Mouse (Mus musculus): ENCODE measurements around the gene Gm14137.

Gm14137 gene

GRCm38 (mm10) chr2:119172862-119173576, 1.3 kb upstream of the Gm14137 start:
- DNase-seq (ENCODE audit: low spot score) = peak; percentile 55

GRCm38 (mm10) chr2:119174866-119175265, 557 bp downstream of the Gm14137 start:
- DNase-seq (ENCODE audit: low spot score) = no peak

- no peak for DNase-seq (ENCODE audit: low spot score)
Measured at GRCm38 (mm10) chr2:119175614-119176013, 1.3 kb downstream of the Gm14137 start.

DNA sequence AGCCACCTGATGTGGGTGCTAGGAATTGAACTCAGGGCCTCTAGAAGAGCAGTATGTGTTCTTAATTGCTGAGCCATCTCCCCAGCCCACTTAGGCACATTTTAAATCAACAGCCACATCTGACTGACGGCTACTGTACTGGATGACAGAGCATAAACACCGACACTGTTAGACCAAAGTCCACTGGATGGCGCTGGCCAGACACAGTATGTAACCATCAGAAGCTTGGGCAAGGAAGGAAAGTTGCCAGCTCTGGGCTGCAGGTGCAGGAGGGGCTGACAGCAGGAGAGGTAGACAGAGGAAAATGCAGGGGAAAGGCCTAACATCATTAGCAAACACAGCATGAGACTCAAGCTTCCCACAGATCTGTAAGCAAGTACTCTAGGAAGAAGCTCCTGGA, 2.5 kb downstream of the Gm14137 start:
- no peak for DNase-seq (ENCODE audit: low spot score)

DNA sequence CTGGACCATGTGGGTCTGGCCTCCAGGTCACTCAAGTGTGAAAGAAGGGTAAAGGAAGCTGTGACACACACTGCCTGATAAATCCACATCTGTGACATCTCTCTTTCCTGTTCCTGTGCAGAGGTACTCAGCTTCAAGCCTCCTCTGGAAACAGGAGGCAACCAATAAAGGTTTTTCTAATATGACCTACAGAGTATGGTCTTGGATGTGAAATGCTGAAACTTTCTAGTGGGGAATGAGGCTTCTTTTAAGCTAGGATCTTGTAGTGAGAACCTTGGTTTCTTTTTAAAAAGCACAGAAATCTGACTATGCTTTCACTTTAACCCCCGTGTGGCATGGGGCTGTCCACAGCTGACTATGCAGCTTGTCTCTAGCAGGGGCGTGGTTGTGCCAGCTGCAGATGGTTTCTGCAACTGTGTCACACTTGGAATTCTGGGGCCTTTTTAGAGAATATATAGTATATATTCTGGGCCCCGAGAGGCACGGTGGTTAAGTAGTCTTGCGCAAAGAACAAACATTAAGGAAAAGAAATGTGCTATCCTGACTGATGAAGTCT, 3.2 kb downstream of the Gm14137 start:
- DNase-seq (ENCODE audit: low spot score) = no peak

GRCm38 (mm10) chr2:119182914-119183313, 8.6 kb downstream of the Gm14137 start:
- no peak for DNase-seq (ENCODE audit: low spot score)

GRCm38 (mm10) chr2:119189029-119189710, 14.9 kb downstream of the Gm14137 start:
- peak; percentile 89 for DNase-seq (ENCODE audit: low spot score)

- DNase-seq (ENCODE audit: low spot score) = no peak
Measured at GRCm38 (mm10) chr2:119190969-119191368, 16.7 kb downstream of the Gm14137 start.

DNA sequence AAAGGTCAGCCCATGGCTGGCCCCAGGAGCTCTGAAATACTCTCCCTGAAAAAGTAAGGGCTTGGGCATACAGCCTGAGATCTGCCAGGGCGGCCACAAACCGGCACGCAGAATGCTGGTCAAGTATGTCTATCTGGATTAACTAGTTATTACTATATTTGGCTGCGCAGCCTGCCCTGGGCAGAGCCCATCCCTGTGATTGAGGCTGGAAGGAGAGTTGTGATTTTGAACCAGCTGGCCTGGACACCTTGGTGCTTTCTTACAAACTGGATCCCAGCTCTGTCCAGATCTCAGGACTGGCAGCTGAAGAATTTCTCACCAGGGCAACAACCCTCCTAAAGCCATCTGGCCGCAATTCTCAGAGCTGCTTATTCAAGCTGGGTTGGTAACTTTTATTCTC, 19.8 kb downstream of the Gm14137 start:
- DNase-seq (ENCODE audit: low spot score) = no peak

DNA sequence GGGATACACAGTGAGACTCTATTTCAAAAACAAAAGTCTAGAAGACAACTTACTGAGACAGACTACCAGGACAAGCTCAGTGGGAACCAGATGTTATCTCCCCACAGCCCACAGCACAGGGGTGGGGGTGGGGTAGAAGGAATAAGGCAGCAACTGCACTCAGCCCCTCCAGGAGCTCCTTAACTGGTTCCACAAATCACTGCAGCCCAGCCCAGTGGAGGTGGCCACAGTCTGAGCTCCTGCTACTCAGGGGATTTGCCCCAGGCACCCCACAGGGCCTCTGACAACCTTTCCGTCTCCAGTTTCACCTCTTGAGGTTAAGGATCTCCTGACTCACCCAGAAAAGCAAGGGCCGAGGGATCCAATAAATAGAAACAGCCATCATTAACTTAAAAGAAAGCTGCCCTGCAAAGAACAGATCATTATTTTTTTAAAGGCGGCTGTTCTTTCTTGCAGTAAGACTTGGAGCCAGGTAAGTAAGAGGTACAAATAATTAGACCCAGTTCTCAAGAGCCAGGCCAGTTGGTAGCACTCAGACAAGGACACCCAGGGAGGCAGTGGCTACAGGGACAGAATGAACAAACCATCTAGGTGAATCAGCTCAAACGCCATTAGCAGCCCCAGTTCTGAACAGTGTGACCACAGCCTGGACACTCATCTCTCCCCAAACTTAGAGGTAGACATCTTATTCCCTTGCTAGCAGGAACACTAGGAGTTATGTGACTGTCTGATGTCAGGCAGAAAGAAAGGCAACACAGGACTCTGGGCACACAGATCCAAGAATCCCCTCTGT, 22.2 kb downstream of the Gm14137 start:
- DNase-seq (ENCODE audit: low spot score) = no peak

- no peak for DNase-seq (ENCODE audit: low spot score)
Measured at GRCm38 (mm10) chr2:119197493-119197892, 23.2 kb downstream of the Gm14137 start.

DNA sequence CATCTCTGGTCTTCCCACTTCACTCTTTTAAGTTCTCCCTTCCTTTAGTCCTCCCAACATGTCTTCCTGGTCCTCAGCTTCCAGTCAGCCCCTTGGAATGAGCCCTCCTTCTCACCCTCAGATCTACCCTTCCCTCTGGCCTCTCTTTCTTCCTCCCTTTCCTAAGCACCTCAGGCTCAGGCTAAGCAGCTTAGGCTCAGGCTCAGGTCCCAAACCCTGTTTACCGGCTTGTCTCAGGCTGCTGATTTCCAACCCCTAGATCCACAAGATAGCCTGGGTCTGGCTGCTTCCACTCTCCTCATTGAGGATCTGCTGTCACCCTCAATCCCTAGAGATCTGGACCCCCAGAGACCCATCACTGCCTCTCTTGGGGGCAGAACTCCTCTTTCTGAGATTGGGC, 23.7 kb downstream of the Gm14137 start:
- no peak for DNase-seq (ENCODE audit: low spot score)

DNA sequence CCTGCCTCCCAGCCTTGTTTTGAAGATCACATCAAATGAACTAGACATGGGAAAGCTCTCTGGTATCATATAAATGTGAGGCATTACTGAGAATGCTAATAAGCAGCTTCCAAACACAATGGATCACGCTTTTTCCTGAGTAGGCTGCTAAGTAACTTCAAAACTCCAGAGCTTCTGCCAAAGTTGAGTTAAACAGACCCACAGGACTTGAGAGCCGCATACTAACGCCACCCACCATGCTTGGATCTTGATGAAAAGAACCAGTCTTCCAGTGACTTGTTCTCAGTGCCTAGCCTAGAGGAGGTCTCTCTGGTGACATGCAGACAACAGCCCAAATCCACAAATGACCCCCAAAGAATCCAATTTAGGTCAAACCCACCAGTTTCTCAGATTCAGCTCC, 24.6 kb downstream of the Gm14137 start:
- no peak for DNase-seq (ENCODE audit: low spot score)

DNA sequence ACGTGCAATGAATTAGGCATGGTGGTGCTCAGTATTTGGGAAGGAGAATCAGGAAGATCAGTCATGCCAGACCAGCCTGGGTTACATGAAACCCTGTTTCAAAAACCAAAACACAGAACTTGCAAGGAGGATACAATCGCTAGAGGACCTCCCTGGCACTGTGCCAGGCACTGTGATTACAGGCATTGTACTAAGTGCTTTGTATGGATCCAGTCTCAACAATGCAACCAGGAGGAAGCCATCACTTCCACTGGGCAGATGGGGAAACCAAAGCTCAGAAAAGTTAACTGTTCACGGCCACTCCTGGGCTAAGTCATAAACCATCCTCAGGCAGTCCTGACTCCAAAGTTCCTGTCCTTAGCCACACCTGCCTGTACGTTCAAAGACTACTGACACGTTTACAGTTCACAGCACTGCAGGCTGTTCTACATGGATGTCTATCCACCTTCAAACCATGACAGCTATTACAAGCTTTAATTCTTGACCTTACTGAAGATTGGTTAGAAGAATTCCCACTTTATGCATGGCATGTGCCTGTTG, 28.7 kb downstream of the Gm14137 start:
- no peak for DNase-seq (ENCODE audit: low spot score)

DNA sequence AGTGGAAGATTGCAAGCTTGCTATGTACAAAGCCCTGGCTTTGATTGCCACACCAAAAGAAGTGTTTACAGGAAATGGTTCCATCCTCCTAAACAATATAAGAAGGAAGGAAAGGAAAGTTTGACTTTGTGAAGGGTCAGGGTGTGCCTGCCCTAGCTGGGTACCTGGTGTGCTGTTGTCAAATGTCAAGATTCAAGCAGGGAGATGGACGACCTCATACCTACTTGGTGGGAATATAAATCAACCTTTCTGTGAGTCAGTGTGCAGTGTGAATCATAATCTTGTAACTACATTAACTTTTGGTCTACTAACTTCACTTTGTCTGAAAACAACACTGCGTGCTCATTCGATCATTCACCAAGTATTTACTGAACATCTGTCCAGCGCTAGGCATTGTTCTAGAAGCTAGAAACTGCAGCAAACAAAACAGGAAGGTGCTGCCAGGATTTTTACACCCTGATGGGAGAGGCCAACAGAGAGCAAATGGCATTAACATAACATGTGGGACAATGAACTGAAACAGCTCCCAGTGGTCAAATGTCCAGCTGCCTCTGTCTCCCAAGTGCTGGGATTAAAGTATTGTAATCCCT, 29.7 kb downstream of the Gm14137 start:
- DNase-seq (ENCODE audit: low spot score) = no peak

DNA sequence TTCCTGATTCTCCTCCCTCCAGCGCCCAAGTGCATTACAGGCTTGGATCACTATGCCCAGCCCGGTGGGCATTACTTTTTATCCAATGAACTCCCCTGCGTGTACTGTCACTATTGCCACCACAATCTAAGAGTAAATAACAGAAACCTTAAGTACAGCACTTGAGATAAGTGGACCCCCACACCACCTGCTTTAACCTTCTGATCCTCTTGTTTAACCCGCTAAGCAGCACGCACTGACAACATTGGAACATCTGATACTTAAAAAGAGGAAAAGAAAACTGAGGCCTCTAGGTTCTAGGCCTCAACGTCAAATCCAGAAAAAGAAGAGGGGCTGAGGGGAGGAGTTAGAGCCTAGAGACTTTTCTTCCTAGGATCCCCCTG, 33.6 kb downstream of the Gm14137 start:
- DNase-seq (ENCODE audit: low spot score) = no peak

- DNase-seq (ENCODE audit: low spot score) = peak; percentile 98
Measured at GRCm38 (mm10) chr2:119208344-119209175, 34.3 kb downstream of the Gm14137 start, which contains the start of the genes Zfyve19 and Dnajc17. Gene Zfyve19 (plus strand): TSS chr2:119208617. Gene Dnajc17 (minus strand): TSS chr2:119208795.

- DNase-seq (ENCODE audit: low spot score) = no peak
Measured at GRCm38 (mm10) chr2:119209176-119209507, 34.8 kb downstream of the Gm14137 start.
